Mouse (Mus musculus): ENCODE measurements around the gene Erbb4.

The Erbb4 gene

DNA sequence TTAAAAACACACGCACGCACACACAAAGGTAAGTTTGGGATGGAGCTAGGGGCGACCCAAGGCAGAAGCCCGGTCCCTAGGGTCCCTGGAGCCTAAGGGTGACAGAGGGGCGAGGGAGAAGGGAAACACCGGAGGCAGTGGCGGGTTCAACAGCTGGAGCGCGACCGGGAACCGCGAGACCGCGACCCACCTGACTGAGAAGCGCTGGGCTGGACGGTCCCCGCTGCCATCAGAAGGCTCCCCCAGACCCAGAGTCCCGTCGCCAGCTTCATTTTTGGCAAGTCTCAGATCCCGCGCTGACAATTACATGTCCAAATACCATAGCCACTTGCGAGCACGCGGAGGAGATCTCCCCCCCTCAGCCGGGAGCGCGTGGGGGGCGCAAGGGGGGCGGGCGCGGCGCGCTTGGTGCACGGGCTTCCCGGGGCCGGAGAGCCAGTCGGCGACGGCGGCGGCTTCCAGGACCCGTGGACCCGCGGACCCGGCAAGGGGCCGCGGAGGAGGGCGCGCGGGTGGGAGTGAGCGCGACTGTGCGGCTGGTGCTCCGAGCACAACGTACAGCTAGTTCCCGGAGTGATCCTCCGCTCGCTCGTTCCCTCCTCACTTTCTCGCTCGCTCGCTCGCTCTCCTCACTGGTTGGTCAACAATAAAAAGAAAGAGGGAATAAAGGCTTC lies at the start of gene Erbb4:
Erbb4 (minus strand) TSS at position 575 of the 674 bp plus-strand sequence.
- DNase-seq (ENCODE audit: low read depth): no peak

DNA sequence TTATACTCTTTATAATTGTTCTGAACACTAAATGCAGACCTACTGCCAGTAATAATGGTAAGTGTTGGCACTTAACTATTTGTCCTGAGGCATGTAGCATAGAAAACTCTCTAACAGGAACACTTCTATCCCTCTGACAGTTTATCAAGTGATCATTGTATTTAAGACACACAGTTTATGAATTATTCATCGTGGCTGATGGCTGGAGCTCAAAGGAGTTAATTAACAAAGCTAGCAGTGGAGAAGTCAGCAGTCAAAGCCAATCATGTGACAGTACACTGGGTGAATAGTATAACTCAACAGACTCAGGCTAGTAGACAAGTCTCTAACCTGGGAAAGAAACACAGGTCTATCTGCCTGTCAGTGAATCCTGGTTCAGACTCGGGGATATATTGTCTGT lies 49.5 kb upstream of the Erbb4 start:
- DNase-seq (ENCODE audit: low read depth): no peak

DNA sequence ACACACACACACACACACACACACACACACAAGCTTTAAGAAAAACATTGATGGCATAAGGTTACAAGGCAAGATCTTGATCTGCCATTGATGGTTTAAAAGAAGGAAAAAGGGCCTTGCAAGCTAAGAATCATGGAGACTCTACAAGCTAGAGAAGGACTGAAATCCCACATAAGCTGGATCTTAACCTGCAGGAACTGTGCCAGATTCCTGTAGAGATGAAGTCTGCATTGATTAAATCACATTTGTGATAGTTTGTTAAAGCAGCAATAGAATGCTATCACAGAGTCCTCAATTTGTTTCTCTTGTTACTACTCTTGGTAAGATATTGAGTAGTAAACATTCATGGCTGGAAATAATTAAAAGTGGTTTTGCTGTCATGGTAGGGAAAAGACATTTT lies 33.5 kb upstream of the Erbb4 start:
- no peak for DNase-seq (ENCODE audit: low read depth)

DNA sequence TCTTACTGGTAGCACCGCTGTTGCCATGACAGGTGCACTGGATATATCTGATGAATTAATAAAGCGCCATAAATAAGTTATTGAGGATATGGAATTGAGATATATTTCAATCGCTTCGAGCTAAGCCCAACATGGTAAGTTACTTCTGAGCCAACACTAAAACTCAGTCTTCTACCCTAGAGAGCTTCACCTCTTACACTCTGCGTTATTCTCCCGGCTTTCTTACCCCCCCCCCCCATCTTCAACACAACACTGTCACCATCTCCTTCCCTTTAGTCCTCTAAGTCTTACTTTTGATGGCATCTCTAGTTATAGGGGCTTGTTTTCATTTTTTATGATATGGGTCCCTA lies 31.6 kb upstream of the Erbb4 start:
- DNase-seq (ENCODE audit: low read depth): no peak

DNA sequence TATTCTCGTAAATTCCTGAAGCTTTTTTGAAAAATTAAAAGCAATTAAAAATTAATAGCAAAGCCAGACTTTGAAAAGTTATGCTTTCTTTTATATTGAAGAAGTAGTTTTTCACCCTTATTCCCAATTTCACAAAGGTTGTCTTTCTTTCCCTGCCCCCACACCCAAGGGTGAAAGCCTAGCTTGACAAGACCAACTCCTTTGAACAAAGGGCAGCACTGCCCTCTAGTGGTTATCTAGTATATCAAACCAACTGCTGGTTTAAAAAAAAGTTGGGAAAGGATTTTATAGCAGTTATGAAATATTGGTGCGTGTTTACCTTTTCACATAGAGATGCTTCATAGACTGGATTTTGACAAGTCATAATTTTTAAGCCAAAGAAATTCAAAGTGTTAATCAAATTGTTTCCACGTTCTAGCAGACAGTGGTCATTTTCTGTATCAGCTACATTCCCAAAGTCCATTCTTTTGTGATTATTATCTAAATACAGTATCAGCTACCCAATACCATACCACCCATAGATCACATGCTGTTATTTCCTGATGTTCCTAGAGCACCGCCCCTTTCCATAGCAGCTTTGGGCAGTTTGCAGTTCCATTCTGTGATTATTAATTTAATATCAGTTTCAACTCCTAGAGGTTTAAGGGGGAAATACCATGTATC lies 31.1 kb upstream of the Erbb4 start:
- DNase-seq (ENCODE audit: low read depth): peak; percentile 44

DNA sequence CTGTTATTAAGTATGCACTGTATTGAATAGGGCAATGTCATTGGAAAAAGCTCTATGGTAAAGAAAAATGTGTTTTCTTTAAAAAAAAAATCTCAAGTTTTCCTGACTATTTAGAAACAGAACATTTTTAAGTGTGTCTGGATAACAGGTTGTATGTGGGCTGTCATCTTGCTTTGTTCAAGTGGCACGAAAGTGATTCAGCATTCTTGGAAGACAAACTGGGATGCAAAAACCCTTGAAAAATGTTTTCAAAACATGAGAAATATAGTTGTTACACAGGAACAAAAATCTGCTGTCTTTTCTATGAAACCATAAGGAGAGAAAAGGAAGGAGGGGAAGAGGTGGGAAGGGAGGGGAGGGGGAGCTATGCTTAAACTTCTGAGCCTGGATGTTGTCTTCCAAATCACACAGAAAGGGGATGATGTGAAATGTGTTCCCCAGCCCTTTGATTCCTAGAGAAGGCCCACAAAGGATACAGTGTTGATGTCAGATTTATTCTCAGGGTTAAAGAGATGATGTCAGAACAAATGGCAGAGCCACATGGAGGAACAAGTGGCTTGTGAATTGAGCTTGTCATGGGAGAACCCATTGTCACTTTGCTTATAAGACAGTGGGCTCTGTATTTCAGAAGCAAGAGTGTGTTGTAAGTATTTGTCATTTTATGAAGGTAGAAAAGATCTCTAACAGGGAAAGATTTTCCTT lies 16.4 kb upstream of the Erbb4 start:
- DNase-seq (ENCODE audit: low read depth): no peak

DNA sequence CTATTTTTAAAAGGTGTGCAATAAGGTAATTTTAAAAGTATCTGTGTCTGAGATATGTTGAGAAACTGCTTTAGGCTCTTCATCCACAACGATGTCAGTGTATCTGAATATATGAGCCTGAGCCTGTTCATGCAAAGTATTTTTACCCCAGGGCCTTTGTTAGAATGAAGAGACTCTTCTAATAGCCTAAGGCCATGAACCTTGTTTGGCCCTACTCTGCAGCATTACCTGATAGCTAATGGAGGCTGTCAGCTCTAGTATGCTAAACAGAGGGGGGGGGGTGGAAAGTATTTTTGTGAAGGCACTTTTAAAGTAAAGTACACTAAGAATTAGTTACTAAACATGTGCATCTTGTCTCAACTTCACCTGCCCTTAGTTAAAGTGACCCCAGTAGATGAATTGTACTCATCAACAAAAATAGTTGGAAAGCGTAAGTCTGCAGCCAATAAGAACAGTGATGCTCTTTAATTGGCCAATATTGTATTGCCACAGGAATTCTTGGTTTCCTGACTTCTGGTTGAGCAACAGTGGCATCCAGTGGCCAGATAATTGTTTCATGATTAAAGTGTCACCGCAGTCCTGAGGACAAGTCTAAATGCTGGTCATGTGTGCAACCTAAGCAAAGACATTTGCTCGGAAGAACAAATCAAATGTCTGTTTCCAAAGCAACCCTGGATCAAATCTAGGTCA lies 10.5 kb upstream of the Erbb4 start:
- no peak for DNase-seq (ENCODE audit: low read depth)

DNA sequence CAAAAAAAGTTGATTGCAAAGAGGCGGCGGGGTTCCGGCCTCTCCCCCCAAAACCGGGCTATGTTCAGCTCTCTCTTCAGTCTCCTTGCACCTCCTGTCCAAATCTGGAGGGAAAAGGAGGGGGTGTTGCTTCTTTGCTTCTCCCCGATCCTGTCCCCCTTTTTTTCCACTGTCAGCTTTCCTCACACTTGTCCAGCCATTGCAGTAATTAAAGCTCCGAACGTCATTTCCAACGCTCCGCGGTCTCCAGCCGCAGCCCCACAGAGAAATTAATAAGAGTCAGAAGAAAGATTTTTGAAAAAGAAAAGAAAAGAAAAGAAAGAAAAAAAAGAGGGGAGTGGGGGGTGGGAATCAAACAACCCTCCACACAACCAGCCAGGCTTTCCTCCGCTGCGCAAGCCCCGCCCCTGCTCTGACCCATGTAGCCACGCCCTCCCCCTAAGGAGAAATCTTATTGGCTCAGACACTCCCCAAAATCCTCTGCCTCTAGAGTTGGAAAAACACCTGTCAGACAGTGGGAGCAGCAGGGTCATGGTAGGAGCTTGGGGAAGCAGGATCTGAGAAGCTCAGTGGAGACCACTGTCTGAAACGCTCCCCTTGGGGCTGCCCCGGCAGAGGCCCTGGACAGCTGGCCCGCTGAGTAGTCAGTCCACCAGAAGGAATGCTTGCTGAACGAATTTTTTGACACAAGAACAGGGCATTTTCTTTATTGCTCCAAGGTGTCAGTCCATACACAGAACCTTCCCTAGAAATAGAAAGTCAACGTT lies 483 bp upstream of the Erbb4 start:
- DNase-seq (ENCODE audit: low read depth): no peak

DNA sequence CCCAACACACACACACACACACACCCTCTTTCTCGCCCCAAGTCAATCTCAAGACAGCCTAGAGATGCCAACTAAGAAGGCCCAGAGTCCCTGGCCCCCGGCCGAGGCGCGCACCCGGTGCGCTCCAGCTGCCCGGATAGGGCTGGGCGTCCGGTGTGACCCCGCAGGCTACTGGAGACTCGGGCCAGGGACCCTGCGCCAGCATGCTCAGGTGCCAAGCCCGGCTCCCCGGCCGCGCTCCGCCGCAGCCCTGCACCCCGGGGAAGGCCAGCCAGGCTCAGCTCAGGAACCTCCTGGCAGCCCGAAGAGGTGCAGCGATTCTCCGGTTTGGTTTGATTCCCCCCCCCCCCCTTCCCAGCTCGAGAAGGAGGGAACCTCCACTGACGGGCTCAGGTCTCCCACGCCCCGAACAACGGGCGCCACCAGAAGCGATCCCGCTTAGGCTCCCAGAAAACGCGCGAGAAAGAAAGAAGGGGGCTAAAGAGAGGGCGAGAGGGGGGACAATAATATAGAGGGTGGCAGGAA lies 860 bp downstream of the Erbb4 start:
- no peak for DNase-seq (ENCODE audit: low read depth)

DNA sequence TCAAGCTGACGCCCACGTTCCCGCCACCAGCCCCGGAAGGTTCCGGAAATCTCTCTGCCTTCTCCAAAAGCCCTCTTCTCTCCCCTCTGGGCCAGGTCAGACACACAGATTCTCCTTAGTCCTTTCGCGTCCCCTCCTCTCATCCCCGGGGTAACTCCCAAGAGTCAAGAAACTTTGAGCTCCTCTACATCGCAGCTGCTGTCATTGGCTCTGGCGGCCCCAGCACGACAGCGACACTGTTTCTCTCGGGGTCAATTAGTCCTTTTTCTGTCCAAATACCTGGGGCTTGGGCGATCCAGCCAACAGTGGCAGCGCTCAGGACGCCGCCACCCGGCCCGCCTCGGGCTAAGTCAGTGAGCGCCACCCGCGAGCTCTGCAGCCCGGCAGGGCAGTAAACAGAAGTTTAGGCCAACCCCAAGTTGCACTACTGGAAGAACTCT lies 1.5 kb downstream of the Erbb4 start:
- DNase-seq (ENCODE audit: low read depth): no peak

DNA sequence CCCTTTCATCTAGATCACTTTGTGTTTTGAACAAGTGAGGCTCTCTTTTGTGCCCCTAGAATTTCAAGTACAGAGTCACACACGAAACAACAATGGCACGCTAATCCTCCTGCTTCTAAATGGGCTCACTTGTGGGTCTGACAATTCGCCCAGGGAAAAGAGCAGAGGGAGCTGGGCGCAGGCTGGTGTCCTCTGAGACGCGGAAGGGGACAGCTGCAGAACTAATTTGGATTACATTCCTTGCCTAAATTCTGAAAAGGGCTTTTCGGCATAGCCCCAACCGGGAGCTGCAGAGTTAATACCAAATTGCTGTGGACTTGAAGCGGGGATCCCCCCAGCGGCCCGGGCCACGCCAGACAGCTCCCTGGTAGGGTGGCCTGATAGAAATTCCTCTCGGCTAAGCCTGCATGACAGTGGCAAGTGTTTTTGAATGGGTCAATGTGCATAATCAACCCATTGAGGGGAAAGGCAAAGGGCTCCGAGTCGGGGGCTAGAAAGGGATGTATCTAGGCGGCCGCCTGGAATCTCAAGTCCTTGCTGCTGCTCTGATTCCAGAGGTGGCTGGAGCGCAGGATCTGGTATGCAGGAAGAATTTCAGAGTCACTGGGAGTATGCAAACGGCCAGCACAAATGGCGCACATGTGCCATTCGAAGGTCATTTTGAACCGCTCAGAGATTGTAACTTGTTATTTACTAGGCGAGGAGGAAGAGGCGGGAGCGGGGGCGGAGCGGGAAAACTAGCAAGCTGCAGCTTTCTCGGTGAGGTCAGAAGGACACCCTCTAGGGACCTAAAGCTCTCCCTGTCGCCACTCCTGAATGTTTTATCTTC lies 2.2 kb downstream of the Erbb4 start:
- DNase-seq (ENCODE audit: low read depth): no peak

DNA sequence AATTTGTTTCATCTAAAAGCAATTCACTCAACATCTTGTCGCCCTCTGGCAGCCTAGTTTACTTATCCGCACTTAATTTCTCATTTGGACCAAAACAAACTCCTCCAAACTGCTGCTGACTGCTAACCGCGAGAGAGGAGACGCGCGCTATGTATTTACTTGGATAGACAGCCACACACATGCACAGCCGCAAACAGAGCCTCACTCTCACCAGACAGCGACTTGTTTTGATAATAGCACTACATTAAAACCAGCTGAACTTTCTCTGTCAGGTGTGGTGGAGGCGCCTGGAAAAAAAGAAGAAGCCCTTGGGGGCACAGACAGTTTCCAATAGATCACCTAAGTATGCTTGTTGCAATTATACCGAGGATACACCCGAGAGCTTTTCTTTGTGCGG lies 2.8 kb downstream of the Erbb4 start:
- no peak for DNase-seq (ENCODE audit: low read depth)

DNA sequence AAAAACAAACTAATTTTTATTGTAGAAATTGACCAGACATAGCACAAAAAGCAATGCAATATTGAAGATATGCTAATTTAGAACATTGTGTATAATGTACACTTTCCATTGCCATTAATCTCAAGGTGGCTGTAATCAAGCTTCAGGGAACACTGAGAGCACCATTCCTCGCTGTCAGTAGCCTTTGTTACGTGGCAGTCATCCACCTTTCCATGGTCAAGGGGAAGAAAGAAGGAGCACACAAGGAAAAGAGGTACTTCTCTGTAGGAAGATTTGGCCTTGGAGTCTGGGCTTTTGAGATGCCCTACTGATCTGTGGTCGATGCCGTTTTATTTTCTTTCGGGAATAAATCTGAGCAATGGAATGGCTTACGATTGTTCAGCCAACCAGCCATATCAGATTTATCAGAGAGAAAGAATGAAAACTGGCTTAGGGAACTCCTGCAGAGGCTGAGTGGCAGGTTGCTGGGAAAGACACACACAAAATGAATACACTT lies 4.6 kb downstream of the Erbb4 start:
- DNase-seq (ENCODE audit: low read depth): no peak

DNA sequence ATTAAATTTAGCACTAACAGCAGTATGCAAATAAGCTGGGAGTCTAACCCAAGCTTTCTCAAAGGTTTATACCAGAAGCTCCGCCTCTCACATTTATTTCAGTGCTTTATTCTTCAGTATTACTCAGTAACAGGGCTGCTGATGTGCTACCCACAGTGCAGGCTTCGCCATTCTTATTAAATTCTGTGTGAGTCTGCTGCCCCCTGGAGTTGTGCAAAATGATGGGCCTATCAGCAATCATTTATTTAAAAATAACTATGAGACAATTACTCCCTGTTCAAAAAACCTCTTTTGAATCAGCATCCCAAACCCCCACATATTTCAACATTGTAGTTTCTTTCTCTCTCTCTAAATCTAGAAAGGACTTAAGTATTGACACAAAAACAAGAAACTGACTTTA lies 6.2 kb downstream of the Erbb4 start:
- no peak for DNase-seq (ENCODE audit: low read depth)

DNA sequence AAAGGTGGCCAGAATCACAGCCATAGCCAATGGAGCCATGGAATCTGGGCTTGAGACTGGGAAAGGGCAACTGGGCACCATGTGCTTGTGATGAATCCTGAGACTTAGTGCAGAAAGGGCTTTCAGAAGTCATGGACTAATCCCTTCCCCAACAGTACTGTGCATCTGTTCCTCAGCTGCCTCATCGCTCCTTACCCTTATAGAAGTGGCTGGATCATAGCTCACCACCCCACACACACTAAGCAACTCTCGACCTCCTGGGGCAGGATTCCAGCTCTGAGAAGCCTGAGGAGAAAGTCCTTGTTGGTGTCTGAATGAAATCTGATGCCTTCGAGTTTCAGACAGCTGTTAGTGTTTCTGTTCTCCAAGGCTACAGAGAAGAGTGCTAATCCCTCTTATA lies 14.8 kb downstream of the Erbb4 start:
- DNase-seq (ENCODE audit: low read depth): no peak

DNA sequence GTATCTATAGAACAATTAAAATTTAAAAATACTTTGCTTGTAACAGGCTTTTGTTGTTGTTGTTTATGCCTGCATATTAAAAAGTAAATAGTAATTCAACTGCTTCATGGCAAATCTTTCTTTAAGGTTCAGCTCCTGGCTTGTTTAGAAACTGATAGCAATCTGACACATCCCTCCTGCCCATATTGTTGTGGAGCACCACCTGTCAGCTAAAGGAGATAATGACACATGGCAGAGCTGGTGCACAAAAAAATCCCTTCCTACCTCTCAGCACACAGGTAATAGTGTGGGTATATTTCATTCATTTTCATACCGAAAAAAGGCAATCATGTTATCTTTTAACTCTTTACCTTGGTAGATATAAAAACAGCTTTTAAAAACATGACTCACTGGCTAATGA lies 18.5 kb downstream of the Erbb4 start:
- no peak for DNase-seq (ENCODE audit: low read depth)

DNA sequence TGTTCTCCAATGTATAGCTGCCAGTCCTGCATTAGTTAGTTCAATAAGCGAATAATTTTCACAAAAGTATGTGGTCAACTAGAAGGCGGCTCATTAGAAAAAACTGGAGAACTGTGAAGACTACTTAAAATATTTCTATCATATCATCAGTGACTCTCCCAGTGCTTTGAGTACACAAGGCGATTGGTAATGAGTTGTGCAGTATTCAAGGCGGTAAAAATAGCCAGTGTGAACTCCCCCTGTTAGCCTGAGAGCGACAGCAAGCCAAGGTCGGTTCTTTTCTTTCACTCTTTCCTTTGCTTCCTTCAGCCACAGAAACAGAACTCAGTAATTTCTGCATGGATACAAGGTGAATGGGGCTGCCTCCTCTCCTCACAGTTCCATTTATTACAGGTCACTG lies 22.1 kb downstream of the Erbb4 start:
- no peak for DNase-seq (ENCODE audit: low read depth)

DNA sequence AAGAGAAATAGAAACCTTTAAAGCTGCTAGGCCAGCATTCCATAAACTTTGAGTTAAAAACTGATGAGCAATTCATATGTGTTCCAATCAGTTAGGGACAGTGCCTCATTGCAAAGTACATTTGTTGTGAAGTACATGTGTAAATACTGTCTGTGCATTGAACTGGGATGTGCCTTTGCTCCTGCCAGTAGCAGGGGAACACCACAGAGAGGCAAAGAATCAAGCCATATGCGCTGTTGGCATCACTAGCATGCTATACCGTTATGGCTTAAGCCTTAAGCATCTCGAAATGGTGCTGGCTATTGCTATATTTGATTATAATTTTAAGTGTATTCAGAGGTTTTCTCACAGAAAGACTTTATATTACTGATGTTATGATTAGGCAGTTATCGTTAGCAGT lies 58.9 kb downstream of the Erbb4 start:
- no peak for DNase-seq (ENCODE audit: low read depth)

DNA sequence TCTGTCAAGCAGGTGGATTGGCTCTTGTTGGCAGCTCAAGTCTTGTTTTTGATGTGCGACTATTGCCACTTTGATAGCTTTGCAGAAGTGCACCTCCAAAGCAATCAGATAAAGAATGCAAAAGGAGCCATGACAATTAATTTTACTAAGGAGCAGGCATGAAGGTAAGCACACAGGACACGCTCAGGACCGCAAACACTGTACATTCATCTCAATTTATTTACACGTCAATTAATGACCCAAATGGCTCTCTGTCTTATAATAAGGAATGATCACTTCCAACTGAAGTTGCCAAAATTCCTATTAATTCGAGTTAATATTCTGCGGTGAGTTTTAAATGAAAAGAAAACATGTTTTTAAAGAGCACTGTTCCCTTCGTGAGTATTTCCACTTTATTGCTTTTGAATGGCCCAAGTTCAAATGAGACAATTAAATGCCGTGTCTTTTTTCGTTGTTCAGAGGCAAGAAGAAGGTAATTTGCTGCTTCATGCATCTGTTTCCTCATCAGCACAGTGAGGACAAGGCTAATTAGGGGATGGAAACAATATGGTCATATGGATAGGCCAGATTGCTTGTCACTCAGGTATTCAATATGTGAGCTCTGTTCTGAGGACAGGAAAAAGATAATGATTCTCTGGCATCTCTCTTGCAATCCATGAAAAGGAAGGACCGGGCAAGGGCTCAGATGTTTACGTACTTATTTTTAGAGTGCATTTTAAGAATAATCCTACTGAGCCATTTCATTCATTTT lies 61.5 kb downstream of the Erbb4 start:
- no peak for DNase-seq (ENCODE audit: low read depth)

DNA sequence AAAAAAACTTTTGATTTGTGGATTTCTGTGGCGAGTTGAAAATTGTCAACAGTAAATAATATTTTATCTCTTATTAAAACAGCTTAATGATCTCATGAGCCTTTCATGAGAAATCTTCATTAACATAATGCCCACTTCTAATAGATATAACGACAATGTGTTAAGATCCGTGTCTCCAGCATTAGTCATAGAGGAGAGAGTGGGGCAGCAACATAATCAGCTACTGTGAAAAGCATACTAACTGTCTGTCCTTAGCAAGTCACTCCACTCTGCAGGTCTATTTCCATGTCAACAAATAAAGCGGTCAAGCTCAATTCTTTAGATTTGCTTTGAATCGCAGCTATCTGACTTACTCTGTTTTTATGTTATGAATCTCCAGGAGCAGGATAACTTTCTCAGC lies 80.0 kb downstream of the Erbb4 start:
- no peak for DNase-seq (ENCODE audit: low read depth)
